Mouse (Mus musculus) B cell, adult 2 months (primary cell): ENCODE results near the gene Zfp513.
A peak's percentile ranks its signal among the peaks of the same experiment; 100 is the strongest.

Experiments used
- DNase-seq, 2 experiments: peaks; one replicate each; pipeline ENCODE4 v3.0.0; 2022

The Zfp513 gene

DNA sequence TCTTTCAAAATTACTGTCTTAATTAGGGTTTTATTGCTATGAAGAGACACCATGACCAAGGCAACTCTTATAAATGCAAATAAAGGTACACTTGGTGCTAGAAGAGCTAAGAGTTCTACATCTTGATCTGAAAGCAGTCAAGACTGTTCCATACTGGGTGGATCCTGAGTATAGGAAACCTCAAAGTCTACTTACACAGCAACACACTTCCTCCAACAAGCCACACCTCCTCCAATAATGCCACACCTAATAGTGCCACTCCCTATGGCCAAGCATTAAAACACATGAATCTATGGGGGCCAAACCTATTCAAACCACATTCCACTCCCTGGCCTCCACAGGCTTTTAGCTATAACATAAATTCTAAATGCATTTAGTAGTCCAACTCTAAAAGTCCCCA, 39.6 kb downstream of the Zfp513 start:
- DNase-seq = no peak

DNA sequence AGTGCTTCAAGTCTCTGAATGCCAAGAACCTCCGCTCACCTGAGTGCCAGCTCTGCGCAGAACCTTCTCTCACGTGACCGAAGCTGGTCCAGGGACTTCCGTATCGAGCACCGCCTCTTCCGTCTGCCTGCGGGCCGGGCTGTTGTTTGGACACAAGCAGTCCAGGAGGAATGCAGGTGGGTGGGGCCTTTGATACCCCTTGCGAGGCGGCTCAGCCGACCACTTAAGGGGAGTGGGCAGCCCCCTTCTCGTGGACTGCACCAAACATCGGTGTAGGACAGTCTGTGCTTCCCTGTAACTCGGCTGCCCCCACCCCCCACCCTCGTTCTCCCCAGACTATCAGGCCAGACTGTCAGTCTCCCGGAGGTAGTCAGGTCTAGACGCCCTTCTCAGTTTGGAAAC, 48.0 kb downstream of the Zfp513 start, which contains the start of gene Mpv17:
TSS of gene Mpv17 (minus strand) at position 100 of the 402 bp plus-strand sequence.
- peak; percentile 71 to 75 for DNase-seq

DNA sequence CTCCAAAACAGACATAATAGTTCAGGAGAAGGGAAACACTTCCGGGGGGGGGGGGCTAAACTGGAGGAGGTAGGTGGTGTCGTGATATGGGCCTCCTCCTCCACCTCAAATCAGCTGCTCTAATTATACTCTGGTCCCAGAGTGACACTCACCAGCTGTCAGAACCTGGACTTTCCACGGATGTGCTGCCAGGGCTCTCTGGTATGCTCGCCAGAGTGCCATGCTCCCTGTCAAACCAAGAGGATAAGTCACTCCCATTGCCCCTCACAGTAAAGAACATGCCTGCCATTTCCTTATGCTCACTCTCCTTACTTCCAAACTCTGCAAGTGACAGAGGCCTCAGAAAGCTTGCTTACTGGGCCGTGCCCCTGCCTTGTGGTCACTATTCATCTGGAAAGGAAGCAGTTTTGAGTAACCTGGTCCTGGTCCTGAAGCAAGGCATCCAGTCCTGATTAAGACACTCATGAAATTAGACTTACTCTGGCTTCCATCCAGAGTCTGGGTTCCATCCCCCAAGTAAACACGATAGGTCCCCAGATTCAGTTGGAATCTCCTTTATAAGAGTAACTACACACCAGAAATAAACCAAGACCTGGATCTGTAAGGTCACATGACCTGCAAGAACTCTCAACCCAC, 48.5 kb downstream of the Zfp513 start:
- no peak for DNase-seq

DNA sequence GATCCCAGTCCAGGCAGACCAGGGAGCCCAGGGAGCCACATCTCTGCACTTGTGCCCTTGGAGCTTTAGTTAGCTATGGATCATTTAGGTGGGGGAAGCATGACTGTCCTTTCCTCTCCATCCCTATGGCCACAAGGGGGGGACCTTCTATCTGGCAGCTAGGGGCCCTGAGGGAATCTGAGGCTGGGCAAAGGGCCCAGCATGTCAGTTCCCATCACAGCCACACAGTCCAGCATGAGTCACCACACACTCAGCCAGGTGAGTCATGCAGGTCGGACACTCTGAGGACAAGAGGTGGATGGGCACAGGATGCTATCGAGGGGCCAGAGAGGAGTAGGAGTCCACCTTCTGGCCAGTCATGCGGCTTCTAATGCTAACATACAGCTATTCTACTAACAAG, 50.4 kb downstream of the Zfp513 start:
- no peak for DNase-seq

DNA sequence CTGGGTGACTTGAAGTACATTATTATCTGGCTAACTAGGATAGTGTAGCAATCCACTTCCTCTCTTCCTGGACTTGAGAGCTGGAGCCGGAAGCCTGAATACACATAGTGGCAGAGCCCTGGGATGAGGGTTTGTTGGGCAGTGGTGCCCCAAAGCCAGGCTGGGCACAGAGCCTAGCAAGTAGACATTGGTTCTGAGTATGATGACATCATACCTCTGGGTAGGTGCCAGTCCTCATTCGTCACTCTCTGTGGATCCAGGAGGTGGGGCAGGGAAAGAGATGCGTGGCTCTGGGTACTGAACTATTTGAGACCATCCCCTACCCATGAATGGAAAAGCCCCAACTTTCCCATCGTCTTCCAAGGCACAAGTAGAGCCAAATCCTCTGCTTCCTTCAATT, 52.3 kb downstream of the Zfp513 start:
- no peak for DNase-seq
